Mouse (Mus musculus) cerebellum, adult 2 months (tissue): Measurements from ENCODE around the gene Coq8b. TPM values are rescaled to one million over a fixed set of nuclear protein-coding genes. Genes with fewer than 3 reads are reported as not detected.

Source experiments
- DNase-seq, 2 experiments: peaks; one replicate each; pipeline ENCODE4 v3.0.0; 2021
- H3K27ac ChIP-seq: fragments of 200-500 bp; 2 replicates; pipeline ENCODE4 v1.5.1; 2012; ENCODE audit warnings: low read length, control low read depth, inconsistent platforms; ENCODE audit not compliant: insufficient read depth
- H3K27me3 ChIP-seq: fragments of 200-500 bp; 2 replicates; pipeline ENCODE4 v1.6.1; 2012; ENCODE audit warnings: inconsistent platforms, mild to moderate bottlenecking, low read length, moderate library complexity; ENCODE audit not compliant: control insufficient read depth, insufficient read depth
- H3K4me1 ChIP-seq: fragments of 200-500 bp; 2 replicates; pipeline ENCODE4 v1.6.1; 2011; ENCODE audit warnings: low read length; ENCODE audit not compliant: control insufficient read depth, insufficient read depth
- H3K4me3 ChIP-seq: fragments of 200-500 bp; replicated peaks from 2 replicates; pipeline ENCODE3; 2011; ENCODE audit warnings: mild to moderate bottlenecking, low read depth, low read length, control low read depth; ENCODE audit not compliant: insufficient read depth
- CTCF ChIP-seq: fragments of 200-500 bp; IDR thresholded peaks from 2 replicates; pipeline ENCODE4 v1.5.1; 2011; ENCODE audit warnings: low read depth, mild to moderate bottlenecking, control low read depth, low read length, moderate library complexity, borderline replicate concordance; ENCODE audit not compliant: insufficient read depth
- POLR2A ChIP-seq: fragments of 200-500 bp; IDR thresholded peaks from 2 replicates; pipeline ENCODE4 v1.6.1; 2011; ENCODE audit warnings: low read length, control low read depth, borderline replicate concordance; ENCODE audit not compliant: insufficient read depth
- WGBS: fragments of 180-500 bp; shearing (Covaris S2); methylation state at CpG from one replicate; pipeline ENCODE4 v1.1.7; 2018; 5-methylcytosine and 5-hydroxymethylcytosine counted together
- polyA plus RNA-seq: library from polyadenylated mRNA; depleted of rRNA; stranded (reverse); fragments of >200 nt; gene quantifications from 2 replicates; pipeline ENCODE4 v1.2.3, GENCODE M21; 2012

The Coq8b gene
- polyA plus RNA-seq, 1 experiment, result 20.8 TPM

- H3K4me1 ChIP-seq, result peaks cover 21% of the 10 kb centered on the region
- TF ChIP-seq POLR2A (no peak), CTCF (no peak)
- WGBS, result 12% methylated on average over 7 of the region's 7 CpGs
- 0 out of 2 replicates have a peak overlapping the region, but pooled peaks have one; percentile 20 for H3K27ac ChIP-seq
- H3K27me3 ChIP-seq, result no peaks in the 10 kb centered on the region
- DNase-seq, result peak; percentile 54 to 63
- peak overlapping the region; percentile 84 for H3K4me3 ChIP-seq
Observed at GRCm38 (mm10) chr7:27260856-27261255, 28.0 kb downstream of the Coq8b start.

GRCm38 (mm10) chr7:27261888-27262287, 29.1 kb downstream of the Coq8b start:
- Histone ChIP-seq H3K27me3 (no peaks in the 10 kb centered on the region), H3K27ac (no peak overlapping the region), H3K4me3 (no peak overlapping the region), H3K4me1 (peaks cover 21% of the 10 kb centered on the region)
- WGBS, result 52% methylated on average over 6 of the region's 6 CpGs
- DNase-seq, result no peak
- no peak for TF ChIP-seq POLR2A
- TF ChIP-seq CTCF, result no peak

DNA sequence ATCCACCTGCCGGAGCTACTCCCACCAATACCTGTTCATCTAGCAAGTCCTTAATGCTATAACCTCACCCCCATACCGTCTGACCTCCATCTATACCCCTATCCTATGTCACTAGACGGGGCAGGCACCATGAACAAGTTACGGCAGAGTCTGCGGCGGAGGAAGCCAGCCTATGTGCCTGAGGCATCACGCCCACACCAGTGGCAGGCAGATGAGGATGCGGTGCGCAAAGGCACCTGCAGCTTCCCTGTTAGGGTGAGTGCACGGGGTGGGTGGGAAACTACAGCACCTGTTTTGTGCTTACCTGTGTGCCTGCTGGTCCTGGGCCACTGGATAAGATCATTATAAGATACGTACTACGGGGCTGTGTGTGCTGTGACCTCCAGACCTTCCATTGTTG, 31.9 kb downstream of the Coq8b start:
- Histone ChIP-seq H3K4me3 (no peak overlapping the region), H3K27me3 (no peaks in the 10 kb centered on the region), H3K27ac (no peak overlapping the region), H3K4me1 (peaks cover 17% of the 10 kb centered on the region)
- DNase-seq, result no peak
- WGBS, result 94% methylated on average over 12 of the region's 12 CpGs
- no peak for TF ChIP-seq POLR2A
- no peak for TF ChIP-seq CTCF

- Histone ChIP-seq H3K27me3 (no peaks in the 10 kb centered on the region), H3K27ac (no peak overlapping the region), H3K4me1 (peaks cover 2% of the 10 kb centered on the region; the same call in 1 of the 2 replicates), H3K4me3 (no peak overlapping the region)
- TF ChIP-seq CTCF (no peak), POLR2A (no peak)
- no peak for DNase-seq
- WGBS, result 57% methylated on average over 20 of the region's 20 CpGs
Observed at GRCm38 (mm10) chr7:27266515-27267128, 33.8 kb downstream of the Coq8b start.

- Histone ChIP-seq H3K27me3 (no peaks in the 10 kb centered on the region), H3K4me1 (no peaks in the 10 kb centered on the region), H3K4me3 (no peak overlapping the region), H3K27ac (no peak overlapping the region)
- DNase-seq, result no peak
- TF ChIP-seq POLR2A (no peak), CTCF (no peak)
- WGBS, result 91% methylated on average over 8 of the region's 8 CpGs
Observed at GRCm38 (mm10) chr7:27271423-27271822, 38.6 kb downstream of the Coq8b start.

DNA sequence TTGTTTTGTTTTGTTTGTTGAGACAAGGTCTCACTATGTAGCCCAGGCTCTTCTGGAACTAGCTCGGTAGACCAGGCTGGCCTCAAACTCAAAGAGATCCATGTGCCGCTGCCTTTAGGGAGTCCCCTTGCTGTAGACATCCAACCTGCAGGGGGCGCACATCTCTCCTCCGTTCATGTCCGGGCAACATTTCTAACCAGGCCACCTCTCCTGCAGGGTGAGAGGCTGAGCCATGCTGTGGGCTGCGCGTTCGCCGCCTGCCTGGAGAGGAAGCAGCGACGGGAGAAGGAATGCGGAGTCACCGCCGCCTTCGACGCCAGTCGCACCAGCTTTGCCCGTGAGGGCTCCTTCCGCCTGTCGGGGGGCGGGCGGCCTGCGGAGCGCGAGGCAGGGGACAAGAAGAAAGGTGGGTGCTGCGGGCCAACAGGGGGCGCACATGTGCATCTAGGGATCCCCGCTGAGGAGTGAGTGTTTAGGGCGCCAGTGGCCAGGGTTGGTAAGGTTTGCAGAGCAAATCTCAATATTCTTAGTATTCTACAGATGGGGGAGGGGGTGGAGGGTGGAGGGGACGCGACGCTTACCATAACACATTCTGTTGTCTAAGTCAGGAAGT, 41.0 kb downstream of the Coq8b start:
- no peak for DNase-seq
- H3K4me3 ChIP-seq, result no peak overlapping the region
- WGBS, result 67% methylated on average over 32 of the region's 32 CpGs
- no peaks in the 10 kb centered on the region for H3K4me1 ChIP-seq
- H3K27ac ChIP-seq, result no peak overlapping the region
- no peak for TF ChIP-seq POLR2A
- TF ChIP-seq CTCF, result peak; percentile 48; the same call in 1 of the 2 replicates
- no peaks in the 10 kb centered on the region for H3K27me3 ChIP-seq

- TF ChIP-seq CTCF, result no peak
- no peak overlapping the region for H3K4me3 ChIP-seq
- WGBS, result 80% methylated on average over 4 of the region's 4 CpGs
- no peak for DNase-seq
- H3K27me3 ChIP-seq, result no peaks in the 10 kb centered on the region
- H3K4me1 ChIP-seq, result no peaks in the 10 kb centered on the region
- no peak overlapping the region for H3K27ac ChIP-seq
Observed at GRCm38 (mm10) chr7:27274916-27275315, 42.1 kb downstream of the Coq8b start.

GRCm38 (mm10) chr7:27276021-27276420, 43.2 kb downstream of the Coq8b start:
- Histone ChIP-seq H3K27ac (no peak overlapping the region), H3K27me3 (no peaks in the 10 kb centered on the region), H3K4me3 (no peak overlapping the region), H3K4me1 (no peaks in the 10 kb centered on the region)
- DNase-seq, result no peak
- 66% methylated on average over 7 of the region's 7 CpGs for WGBS
- no peak for TF ChIP-seq CTCF
- TF ChIP-seq POLR2A, result no peak
